Mouse (Mus musculus) heart, embryonic 15.5 days (tissue): ENCODE data around the gene Klhl31. TPM values are rescaled to one million over a fixed set of nuclear protein-coding genes. Genes with fewer than 3 reads are reported as not detected.

Source experiments
- ATAC-seq: fragments of 200-750 bp; cut with Nextera tagmentation; replicated peaks from 2 replicates; pipeline ENCODE4 v1.8.0; 2017; ENCODE audit warnings: low read depth, moderate TSS enrichment; ENCODE audit not compliant: insufficient number of reproducible peaks, insufficient read depth, low FRiP score
- H3K27ac ChIP-seq: fragments of 300-500 bp; sonication (generic); 2 replicates; pipeline ENCODE4 v1.5.1; 2015; ENCODE audit warnings: mild to moderate bottlenecking, inconsistent platforms
- H3K27me3 ChIP-seq: fragments of 300-500 bp; sonication (generic); 2 replicates; pipeline ENCODE4 v1.6.1; 2015; ENCODE audit warnings: inconsistent platforms
- H3K36me3 ChIP-seq: fragments of 300-500 bp; sonication (generic); 2 replicates; pipeline ENCODE4 v1.6.1; 2015; ENCODE audit warnings: mild to moderate bottlenecking, inconsistent platforms
- H3K4me1 ChIP-seq: fragments of 300-500 bp; sonication (generic); replicated peaks from 2 replicates; pipeline ENCODE4 v1.6.1; 2015; ENCODE audit warnings: inconsistent platforms
- H3K4me2 ChIP-seq: fragments of 300-500 bp; sonication (generic); 2 replicates; pipeline ENCODE4 v1.6.1; 2015; ENCODE audit warnings: inconsistent platforms, mild to moderate bottlenecking, moderate library complexity
- H3K4me3 ChIP-seq: fragments of 300-500 bp; sonication (generic); 2 replicates; pipeline ENCODE4 v1.5.1; 2015; ENCODE audit warnings: mild to moderate bottlenecking, inconsistent platforms
- H3K9ac ChIP-seq: fragments of 300-500 bp; sonication (generic); 2 replicates; pipeline ENCODE4 v1.6.1; 2015; ENCODE audit warnings: mild to moderate bottlenecking, inconsistent platforms
- H3K9me3 ChIP-seq: fragments of 300-500 bp; sonication (generic); replicated peaks from 2 replicates; pipeline ENCODE4 v1.6.1; 2016; ENCODE audit warnings: inconsistent platforms
- WGBS: fragments of 180-500 bp; shearing (Covaris S2); methylation state at CpG from one replicate; pipeline ENCODE4 v1.1.7; 2015; ENCODE audit warnings: mixed read lengths; 5-methylcytosine and 5-hydroxymethylcytosine counted together
- polyA plus RNA-seq: library from polyadenylated mRNA; unstranded; fragments of >200 nt; fragmentation: Nextera tagmentation; extraction: Ambion mirVana; gene quantifications from 2 replicates; pipeline ENCODE4 v1.2.1, GENCODE M21; 2015

Klhl31 gene
- polyA plus RNA-seq, 1 experiment from 2014 or later, result 52.1 TPM

DNA sequence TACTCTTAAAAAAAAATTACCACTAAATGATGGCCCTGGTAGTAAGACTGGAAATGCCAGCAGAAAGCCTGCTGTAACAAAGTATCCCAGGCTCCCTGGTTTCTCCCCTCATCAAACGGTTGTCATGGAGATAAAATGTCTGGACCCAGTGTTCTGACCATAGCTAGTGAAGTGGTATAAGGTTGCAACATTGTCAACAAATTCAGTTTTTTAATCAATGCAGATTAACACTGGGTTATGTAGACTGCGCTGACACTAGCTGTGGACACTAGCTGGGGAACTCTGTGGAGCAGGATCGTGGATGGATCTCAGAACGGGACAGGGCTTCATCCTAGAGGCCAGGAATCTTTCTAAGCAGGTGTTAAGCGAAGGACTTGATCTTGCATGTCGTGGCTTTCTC lies 70.2 kb downstream of the Klhl31 start:
- H3K9ac ChIP-seq, result no peak overlapping the region
- WGBS, result 69% methylated on average over 6 of the region's 6 CpGs
- no peaks in the 10 kb centered on the region for H3K9me3 ChIP-seq
- H3K27ac ChIP-seq, result no peak overlapping the region
- H3K4me2 ChIP-seq, result no peak overlapping the region
- no peaks in the 10 kb centered on the region for H3K27me3 ChIP-seq
- H3K4me3 ChIP-seq, result no peak overlapping the region
- no peaks in the 10 kb centered on the region for H3K4me1 ChIP-seq
- ATAC-seq, result no peak
- H3K36me3 ChIP-seq, result no peaks in the 10 kb centered on the region

DNA sequence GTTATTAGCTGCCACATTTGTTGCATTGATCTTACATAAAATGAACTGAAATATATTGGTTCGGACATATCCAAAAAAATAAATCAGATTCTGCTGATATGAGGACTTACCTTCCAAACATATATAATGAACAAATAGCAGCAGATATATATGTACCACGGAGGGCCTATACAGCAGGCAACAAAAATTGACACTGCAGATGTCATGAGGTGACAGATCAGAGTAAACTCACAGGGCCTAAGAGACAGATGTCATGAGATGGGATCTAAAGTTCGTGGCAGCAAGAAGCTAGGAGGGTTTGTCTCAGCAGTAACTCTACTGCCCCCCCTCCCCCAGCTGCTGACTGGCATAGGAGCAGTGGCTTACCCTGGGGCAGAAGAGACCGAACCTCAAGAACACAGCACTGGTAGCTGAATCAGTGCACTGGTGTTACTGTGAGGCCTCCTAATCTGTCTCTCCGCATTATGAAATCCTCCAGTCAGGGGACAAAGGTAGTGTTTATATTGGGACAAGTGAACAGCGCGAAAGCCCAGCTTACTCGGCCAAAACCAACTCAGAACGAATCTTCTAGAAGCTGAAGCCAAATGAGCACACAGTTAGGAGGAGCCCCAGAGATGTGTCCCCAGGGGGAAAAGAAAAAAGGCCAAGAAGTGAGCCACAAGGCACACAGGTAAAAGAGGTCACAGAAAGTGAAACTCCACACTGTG lies 71.3 kb downstream of the Klhl31 start:
- H3K4me1 ChIP-seq, result no peaks in the 10 kb centered on the region
- WGBS, result 66% methylated on average over 9 of the region's 9 CpGs

GRCm38 (mm10) chr9:77708950-77709349 lies 72.7 kb downstream of the Klhl31 start:
- WGBS, result 71% methylated on average over 5 of the region's 5 CpGs
- Histone ChIP-seq H3K9me3 (no peaks in the 10 kb centered on the region), H3K4me1 (no peaks in the 10 kb centered on the region)

More for the DNA sequence above, 71.3 kb downstream of the Klhl31 start:
- no peak overlapping the region for H3K9ac ChIP-seq
- no peak for ATAC-seq
- no peak overlapping the region for H3K27ac ChIP-seq
- no peak overlapping the region for H3K4me2 ChIP-seq
- no peaks in the 10 kb centered on the region for H3K9me3 ChIP-seq
- no peaks in the 10 kb centered on the region for H3K27me3 ChIP-seq
- H3K4me3 ChIP-seq, result no peak overlapping the region
- no peaks in the 10 kb centered on the region for H3K36me3 ChIP-seq

More at GRCm38 (mm10) chr9:77708950-77709349, 72.7 kb downstream of the Klhl31 start:
- H3K36me3 ChIP-seq, result no peaks in the 10 kb centered on the region
- no peak overlapping the region for H3K4me3 ChIP-seq
- no peak overlapping the region for H3K27ac ChIP-seq
- no peaks in the 10 kb centered on the region for H3K27me3 ChIP-seq
- ATAC-seq, result no peak
- no peak overlapping the region for H3K4me2 ChIP-seq
- no peak overlapping the region for H3K9ac ChIP-seq

Other genes with a start within 250 kb of the Klhl31 start
- gene Lrrc1, start 91.6 kb upstream of the Klhl31 start, polyA plus RNA-seq, result 16.1 and 18.6 TPM in 2 replicates
- 5.9 and 9.2 TPM in 2 replicates for gene Gclc, start 118.0 kb downstream of the Klhl31 start, polyA plus RNA-seq